Mouse (Mus musculus) forebrain, postnatal 0 days (tissue): ENCODE data around the gene Cep57l1. TPM values are rescaled to one million over a fixed set of nuclear protein-coding genes. Genes with fewer than 3 reads are reported as not detected.

Experiments
- ATAC-seq: fragments of 200-750 bp; cut with Nextera tagmentation; 2 replicates; pipeline ENCODE4 v1.8.0; 2017; ENCODE audit warnings: mild to moderate bottlenecking, moderate library complexity
- DNase-seq: peaks from one replicate; pipeline ENCODE4 v3.0.0-alpha.2; 2015
- H3K27ac ChIP-seq: fragments of 300-500 bp; sonication (generic); 2 replicates; pipeline ENCODE4 v1.5.1; 2014; ENCODE audit warnings: low read depth, mild to moderate bottlenecking, antibody characterized with exemption, low read length, moderate library complexity, mixed read lengths
- H3K27me3 ChIP-seq: fragments of 300-500 bp; sonication (generic); 2 replicates; pipeline ENCODE4 v1.6.1; 2014; ENCODE audit warnings: mild to moderate bottlenecking, low read length, mixed read lengths; ENCODE audit not compliant: insufficient read depth
- H3K36me3 ChIP-seq: fragments of 300-500 bp; sonication (generic); 2 replicates; pipeline ENCODE4 v1.6.1; 2014; ENCODE audit warnings: mild to moderate bottlenecking, moderate library complexity; ENCODE audit not compliant: insufficient read depth
- H3K4me1 ChIP-seq: fragments of 300-500 bp; sonication (generic); 2 replicates; pipeline ENCODE4 v1.6.1; 2014; ENCODE audit warnings: antibody characterized with exemption; ENCODE audit not compliant: insufficient read depth
- H3K4me2 ChIP-seq: fragments of 300-500 bp; sonication (generic); 2 replicates; pipeline ENCODE4 v1.6.1; 2014; ENCODE audit warnings: low read depth, mild to moderate bottlenecking, moderate library complexity
- H3K4me3 ChIP-seq: fragments of 300-500 bp; sonication (generic); 2 replicates; pipeline ENCODE4 v1.5.1; 2014; ENCODE audit warnings: low read depth, low read length, mixed read lengths
- H3K9ac ChIP-seq: fragments of 300-500 bp; sonication (generic); 2 replicates; pipeline ENCODE4 v1.6.1; 2014; ENCODE audit warnings: mild to moderate bottlenecking
- H3K9me3 ChIP-seq: fragments of 300-500 bp; sonication (generic); 2 replicates; pipeline ENCODE4 v1.6.1; 2016; ENCODE audit warnings: low read length
- CTCF ChIP-seq: sonication (generic); IDR thresholded peaks from 2 replicates; pipeline ENCODE4 v1.5.1; 2016; ENCODE audit warnings: antibody characterized with exemption, control low read depth, low read depth
- WGBS: fragments of 180-500 bp; shearing (Covaris S2); extraction: QIAGEN DNeasy Blood & Tissue Kit; methylation state at CpG from one replicate; pipeline ENCODE4 v1.1.7; 2014; 5-methylcytosine and 5-hydroxymethylcytosine counted together
- polyA plus RNA-seq: library from polyadenylated mRNA; unstranded; fragments of >200 nt; fragmentation: Nextera tagmentation; extraction: Ambion mirVana; gene quantifications from 2 replicates; pipeline ENCODE4 v1.2.1, GENCODE M21; 2015
- total RNA-seq: library from RNA; depleted of rRNA; stranded (reverse); fragments of >200 nt; gene quantifications from 2 replicates; pipeline ENCODE4 v1.2.3, GENCODE M21; 2014; rRNA removed

Cep57l1 gene
- total RNA-seq, result 10.3 and 11.7 TPM in 2 replicates
- 7.3 and 10.2 TPM in 2 replicates for polyA plus RNA-seq

DNA sequence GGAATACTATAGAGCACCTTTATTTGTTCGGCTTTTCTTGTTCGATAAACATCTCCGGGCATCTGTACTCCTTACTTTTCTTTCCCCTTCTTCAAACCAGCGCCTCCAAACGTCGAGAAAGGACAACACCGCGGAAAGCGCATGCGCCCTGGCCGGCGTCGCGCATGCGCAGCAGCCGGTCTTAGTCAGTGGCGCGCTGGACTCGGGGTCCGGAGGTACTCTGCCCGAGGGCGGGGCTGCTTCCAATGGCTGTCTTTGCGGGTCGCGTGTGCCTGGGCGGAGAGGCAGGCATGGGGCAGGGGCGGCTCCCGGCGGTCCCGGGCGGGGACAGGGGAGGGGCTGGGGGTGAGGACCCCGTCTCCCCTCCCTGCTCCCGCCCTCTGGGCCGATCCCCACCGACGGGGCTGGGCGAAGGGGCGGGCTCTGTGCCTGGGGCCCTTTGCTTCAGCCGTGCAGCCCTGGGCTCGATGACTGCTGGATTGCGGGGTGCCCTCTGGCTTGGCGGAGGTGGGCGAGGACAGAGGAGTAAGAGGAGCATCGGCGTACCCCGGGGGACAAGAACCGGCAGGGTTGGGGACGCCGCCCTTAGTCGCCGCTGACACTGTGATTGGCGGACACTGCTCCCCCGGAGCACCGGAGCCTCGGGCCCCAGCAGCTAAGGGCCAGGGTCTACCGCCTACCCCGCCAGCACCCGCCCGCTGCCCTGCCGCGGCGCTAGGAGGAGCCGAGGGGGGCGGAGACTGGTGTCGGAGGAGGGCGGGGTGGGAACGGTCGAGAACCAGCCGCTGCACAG lies at the start of gene Cep57l1, which contains the start of gene Sesn1:
TSS of gene Cep57l1 (minus strand) at position 101 of the 793 bp plus-strand sequence.
TSS of gene Sesn1 (plus strand) at position 165 of the 793 bp plus-strand sequence.
- WGBS, result under 1% methylated on average over 65 of the region's 69 CpGs
- Histone ChIP-seq H3K27me3 (no peaks in the 10 kb centered on the region), H3K4me3 (peak within 1 kb of the TSS; percentile 90), H3K9ac (peak within 1 kb of the TSS; percentile 80), H3K4me2 (peak within 1 kb of the TSS; percentile 83), H3K36me3 (no peaks in the 10 kb centered on the region), H3K9me3 (no peaks in the 10 kb centered on the region), H3K27ac (peak within 1 kb of the TSS; percentile 93), H3K4me1 (peaks cover 27% of the 10 kb centered on the region)
- DNase-seq (peak; percentile 97), ATAC-seq (peak; percentile 93)
- peak; percentile 38 for TF ChIP-seq CTCF

- Histone ChIP-seq H3K36me3 (no peaks in the 10 kb centered on the region), H3K9me3 (no peaks in the 10 kb centered on the region), H3K27me3 (no peaks in the 10 kb centered on the region), H3K9ac (no peak overlapping the region), H3K4me3 (no peak overlapping the region), H3K4me1 (no peaks in the 10 kb centered on the region), H3K4me2 (no peak overlapping the region), H3K27ac (no peak overlapping the region)
- WGBS, result 95% methylated on average over 2 of the region's 2 CpGs
- DNase-seq, result no peak
- no peak for TF ChIP-seq CTCF
- no peak for ATAC-seq
These were observed 39.0 kb upstream of the Cep57l1 start for GRCm38 (mm10) chr10:41848721-41849120.

DNA sequence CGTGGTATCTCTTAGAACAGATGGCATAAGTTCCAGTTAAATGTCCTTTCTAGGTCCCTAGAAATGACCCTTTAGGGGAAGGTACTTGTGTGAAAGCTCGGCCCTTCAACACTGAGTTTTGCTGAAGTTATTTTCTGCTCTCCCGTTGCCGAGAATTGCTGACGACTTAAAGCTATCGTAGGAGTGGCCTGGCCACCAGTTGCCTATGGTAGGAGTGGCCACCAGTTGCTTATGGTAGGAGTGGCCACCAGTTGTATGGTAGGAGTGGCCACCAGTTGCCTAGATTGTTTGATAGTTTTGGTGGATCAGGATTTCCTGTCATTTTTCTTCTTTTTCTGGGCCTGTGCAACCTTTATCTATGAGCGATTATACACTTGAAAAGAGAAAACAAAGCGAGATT lies 38.1 kb upstream of the Cep57l1 start:
- Histone ChIP-seq H3K4me3 (no peak overlapping the region), H3K9me3 (no peaks in the 10 kb centered on the region), H3K36me3 (no peaks in the 10 kb centered on the region), H3K4me1 (no peaks in the 10 kb centered on the region), H3K27me3 (no peaks in the 10 kb centered on the region), H3K4me2 (no peak overlapping the region), H3K27ac (no peak overlapping the region), H3K9ac (no peak overlapping the region)
- no peak for ATAC-seq
- TF ChIP-seq CTCF, result no peak
- WGBS, result 96% methylated on average over 8 of the region's 8 CpGs
- no peak for DNase-seq

GRCm38 (mm10) chr10:41838911-41839310 lies 29.2 kb upstream of the Cep57l1 start:
- Histone ChIP-seq H3K36me3 (no peaks in the 10 kb centered on the region), H3K27me3 (no peaks in the 10 kb centered on the region), H3K9ac (no peak overlapping the region), H3K9me3 (no peaks in the 10 kb centered on the region), H3K4me3 (no peak overlapping the region), H3K27ac (no peak overlapping the region), H3K4me2 (no peak overlapping the region), H3K4me1 (no peaks in the 10 kb centered on the region)
- DNase-seq (no peak), ATAC-seq (no peak)
- WGBS, result 79% methylated on average over 4 of the region's 4 CpGs
- TF ChIP-seq CTCF, result no peak

GRCm38 (mm10) chr10:41834131-41834530 lies 24.5 kb upstream of the Cep57l1 start:
- H3K9ac ChIP-seq, result no peak overlapping the region
- H3K27ac ChIP-seq, result no peak overlapping the region
- H3K4me2 ChIP-seq, result no peak overlapping the region
- H3K4me1 ChIP-seq, result no peaks in the 10 kb centered on the region
- no peaks in the 10 kb centered on the region for H3K9me3 ChIP-seq
- 94% methylated on average over 2 of the region's 2 CpGs for WGBS
- ATAC-seq (no peak), DNase-seq (no peak)
- H3K4me3 ChIP-seq, result no peak overlapping the region
- no peaks in the 10 kb centered on the region for H3K36me3 ChIP-seq
- TF ChIP-seq CTCF, result no peak
- no peaks in the 10 kb centered on the region for H3K27me3 ChIP-seq

- TF ChIP-seq CTCF, result no peak
- H3K4me2 ChIP-seq, result no peak overlapping the region
- no peaks in the 10 kb centered on the region for H3K4me1 ChIP-seq
- WGBS, result 72% methylated on average over 6 of the region's 6 CpGs
- no peaks in the 10 kb centered on the region for H3K27me3 ChIP-seq
- no peak overlapping the region for H3K9ac ChIP-seq
- no peak for ATAC-seq
- H3K36me3 ChIP-seq, result no peaks in the 10 kb centered on the region
- H3K9me3 ChIP-seq, result no peaks in the 10 kb centered on the region
- no peak for DNase-seq
- no peak overlapping the region for H3K27ac ChIP-seq
- no peak overlapping the region for H3K4me3 ChIP-seq
These were observed 22.5 kb upstream of the Cep57l1 start for GRCm38 (mm10) chr10:41832191-41832590.

- no peak overlapping the region for H3K9ac ChIP-seq
- H3K4me2 ChIP-seq, result no peak overlapping the region
- no peak overlapping the region for H3K4me3 ChIP-seq
- ATAC-seq (peak; percentile 58; the same call in 1 of the 2 replicates), DNase-seq (peak; percentile 85)
- H3K27ac ChIP-seq, result no peak overlapping the region
- H3K9me3 ChIP-seq, result no peaks in the 10 kb centered on the region
- peak; percentile 93 for TF ChIP-seq CTCF
- no peaks in the 10 kb centered on the region for H3K27me3 ChIP-seq
- no peaks in the 10 kb centered on the region for H3K4me1 ChIP-seq
- no peaks in the 10 kb centered on the region for H3K36me3 ChIP-seq
- WGBS, result 52% methylated on average over 9 of the region's 9 CpGs
These were observed 21.3 kb upstream of the Cep57l1 start for GRCm38 (mm10) chr10:41830851-41831522.
